Mouse (Mus musculus): ENCODE results near the gene Madd.

GRCm38 (mm10) chr2:91229735-91230134, 46.1 kb upstream of the Madd start:
- TF ChIP-seq POLR2A (IDR thresholded peaks at IDR 0.05; ENCODE audit: control insufficient read depth, low read depth, low read length) (no peak), CTCF (IDR thresholded peaks at IDR 0.05; ENCODE audit: control insufficient read depth, insufficient read depth, insufficient replicate concordance, low read depth, low read length) (no peak)

Measured in testis, adult 2 months (tissue).